Mouse (Mus musculus): ENCODE measurements around the gene Rnf111.

The Rnf111 gene

GRCm38 (mm10) chr9:70396083-70396482 lies 107.4 kb downstream of the Rnf111 start:
- no peak for DNase-seq (ENCODE audit: low spot score in 2 of 2)

- DNase-seq (ENCODE audit: low spot score in 2 of 2): no peak
These were observed 107.9 kb downstream of the Rnf111 start for GRCm38 (mm10) chr9:70395617-70396016.

- DNase-seq (ENCODE audit: low spot score in 2 of 2): peak in 1 of 2 experiments; percentile 40
These were observed 111.0 kb downstream of the Rnf111 start for GRCm38 (mm10) chr9:70392563-70392907.

GRCm38 (mm10) chr9:70391660-70392562 lies 111.6 kb downstream of the Rnf111 start:
- DNase-seq (ENCODE audit: low spot score in 2 of 2): no peak

- DNase-seq (ENCODE audit: low spot score in 2 of 2): no peak
These were observed 112.5 kb downstream of the Rnf111 start for GRCm38 (mm10) chr9:70391042-70391441.

GRCm38 (mm10) chr9:70389548-70389947 lies 114.0 kb downstream of the Rnf111 start:
- DNase-seq (ENCODE audit: low spot score in 2 of 2): no peak

GRCm38 (mm10) chr9:70387410-70388119 lies 116.0 kb downstream of the Rnf111 start:
- no peak for DNase-seq (ENCODE audit: low spot score in 2 of 2)

- no peak for DNase-seq (ENCODE audit: low spot score in 2 of 2)
These were observed 118.4 kb downstream of the Rnf111 start for GRCm38 (mm10) chr9:70384958-70385728.

GRCm38 (mm10) chr9:70384494-70384893 lies 119.0 kb downstream of the Rnf111 start:
- no peak for DNase-seq (ENCODE audit: low spot score in 2 of 2)

- DNase-seq (ENCODE audit: low spot score in 2 of 2): no peak
These were observed 119.8 kb downstream of the Rnf111 start for GRCm38 (mm10) chr9:70383750-70384149.

GRCm38 (mm10) chr9:70382091-70382490 lies 121.4 kb downstream of the Rnf111 start:
- DNase-seq (ENCODE audit: low spot score in 2 of 2): no peak

- DNase-seq (ENCODE audit: low spot score in 2 of 2): no peak
These were observed 123.7 kb downstream of the Rnf111 start for GRCm38 (mm10) chr9:70379502-70380467.

Data from frontal cortex, postnatal 10 days (tissue).